Mouse (Mus musculus) lung, postnatal 0 days (tissue): ENCODE data around the gene Ttc30a2. TPM values are rescaled to one million over a fixed set of nuclear protein-coding genes. Genes with fewer than 3 reads are reported as not detected.
A peak's percentile ranks its signal among the peaks of the same experiment; 100 is the strongest.
"Not testable (repeated sequence)": the region's sequence is repeated elsewhere in the genome, so short reads cannot be mapped to it uniquely, and the experiment has no call there.

ENCODE experiments used
- ATAC-seq: fragments of 200-750 bp; cut with Nextera tagmentation; 2 replicates; pipeline ENCODE4 v1.8.0; 2017; ENCODE audit warnings: moderate library complexity
- DNase-seq: peaks from one replicate; pipeline ENCODE4 v3.0.0-alpha.2; 2016; ENCODE audit warnings: low spot score
- H3K27ac ChIP-seq: fragments of 300-500 bp; sonication (generic); 2 replicates; pipeline ENCODE4 v1.5.1; 2014; ENCODE audit warnings: antibody characterized with exemption, mild to moderate bottlenecking, low read length, mixed read lengths
- H3K27me3 ChIP-seq: fragments of 300-500 bp; sonication (generic); replicated peaks from 2 replicates; pipeline ENCODE4 v1.6.1; 2014; ENCODE audit warnings: low read length, mixed read lengths; ENCODE audit not compliant: insufficient read depth
- H3K36me3 ChIP-seq: fragments of 300-500 bp; sonication (generic); 2 replicates; pipeline ENCODE4 v1.6.1; 2014; ENCODE audit warnings: low read length, mixed read lengths; ENCODE audit not compliant: insufficient read depth
- H3K4me1 ChIP-seq: fragments of 300-500 bp; sonication (generic); 2 replicates; pipeline ENCODE4 v1.6.1; 2014; ENCODE audit warnings: antibody characterized with exemption, low read depth, low read length, mixed read lengths; ENCODE audit not compliant: insufficient read depth
- H3K4me2 ChIP-seq: fragments of 300-500 bp; sonication (generic); replicated peaks from 2 replicates; pipeline ENCODE4 v1.6.1; 2014; ENCODE audit warnings: low read depth, mild to moderate bottlenecking, low read length, moderate library complexity, mixed read lengths
- H3K4me3 ChIP-seq: fragments of 300-500 bp; sonication (generic); 2 replicates; pipeline ENCODE4 v1.5.1; 2014; ENCODE audit warnings: low read depth, low read length
- H3K9ac ChIP-seq: fragments of 300-500 bp; sonication (generic); replicated peaks from 2 replicates; pipeline ENCODE4 v1.6.1; 2014; ENCODE audit warnings: low read depth, mild to moderate bottlenecking
- H3K9me3 ChIP-seq: fragments of 300-500 bp; sonication (generic); 2 replicates; pipeline ENCODE4 v1.6.1; 2016; ENCODE audit warnings: low read length, mixed read lengths
- CTCF ChIP-seq: IDR thresholded peaks from 2 replicates; pipeline ENCODE4 v1.5.1; 2016; ENCODE audit warnings: antibody characterized with exemption, mild to moderate bottlenecking
- EP300 ChIP-seq: IDR thresholded peaks from 2 replicates; pipeline ENCODE4 v1.6.1; 2016; ENCODE audit warnings: antibody characterized with exemption, mild to moderate bottlenecking, control low read depth
- WGBS: fragments of 180-500 bp; shearing (Covaris S2); extraction: QIAGEN DNeasy Blood & Tissue Kit; methylation state at CpG from one replicate; pipeline ENCODE4 v1.1.7; 2014; 5-methylcytosine and 5-hydroxymethylcytosine counted together
- polyA plus RNA-seq: library from polyadenylated mRNA; unstranded; fragments of >200 nt; fragmentation: Nextera tagmentation; extraction: Ambion mirVana; gene quantifications from 2 replicates; pipeline ENCODE4 v1.2.1, GENCODE M21; 2015

Gene Ttc30a2
- polyA plus RNA-seq, 1 experiment from 2014 or later = 0.25 TPM

DNA sequence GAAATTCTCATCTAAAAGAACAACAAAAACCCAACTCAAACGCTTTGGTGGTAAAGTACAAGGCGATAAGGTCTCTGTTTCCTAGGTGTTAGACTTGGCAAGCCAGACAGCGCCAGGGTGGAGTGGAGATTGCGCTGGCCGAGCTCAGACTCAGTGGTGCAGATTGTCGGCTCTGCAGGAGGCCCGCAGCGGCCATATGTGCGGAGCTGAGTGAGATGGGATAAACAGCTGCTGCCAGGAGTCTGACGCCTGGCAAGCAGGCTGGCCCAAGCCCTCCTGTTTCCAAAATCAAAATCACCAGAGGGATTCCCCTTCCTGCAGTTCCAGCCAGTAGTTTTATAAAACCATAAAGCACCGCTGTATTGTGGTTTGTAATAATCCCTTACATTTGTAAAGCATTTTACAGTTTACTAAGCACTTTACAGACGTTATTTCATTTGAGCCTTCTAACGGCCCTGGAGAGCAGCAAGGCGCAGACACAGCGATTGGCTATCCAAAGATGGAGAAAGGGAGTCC lies 18.1 kb downstream of the Ttc30a2 start:
- H3K4me3 ChIP-seq = no peak overlapping the region
- ATAC-seq = peak; percentile 25; the same call in 1 of the 2 replicates
- H3K4me2 ChIP-seq = peak overlapping the region; percentile 32; the same call in 1 of the 2 replicates
- no peaks in the 10 kb centered on the region for H3K27me3 ChIP-seq
- H3K9ac ChIP-seq = no peak overlapping the region
- peaks cover 8% of the 10 kb centered on the region for H3K4me1 ChIP-seq
- TF ChIP-seq CTCF (no peak), EP300 (no peak)
- WGBS = 21% methylated on average over 15 of the region's 15 CpGs
- peak overlapping the region; percentile 79 for H3K27ac ChIP-seq
- H3K9me3 ChIP-seq = no peaks in the 10 kb centered on the region
- no peaks in the 10 kb centered on the region for H3K36me3 ChIP-seq
- DNase-seq = peak; percentile 39

DNA sequence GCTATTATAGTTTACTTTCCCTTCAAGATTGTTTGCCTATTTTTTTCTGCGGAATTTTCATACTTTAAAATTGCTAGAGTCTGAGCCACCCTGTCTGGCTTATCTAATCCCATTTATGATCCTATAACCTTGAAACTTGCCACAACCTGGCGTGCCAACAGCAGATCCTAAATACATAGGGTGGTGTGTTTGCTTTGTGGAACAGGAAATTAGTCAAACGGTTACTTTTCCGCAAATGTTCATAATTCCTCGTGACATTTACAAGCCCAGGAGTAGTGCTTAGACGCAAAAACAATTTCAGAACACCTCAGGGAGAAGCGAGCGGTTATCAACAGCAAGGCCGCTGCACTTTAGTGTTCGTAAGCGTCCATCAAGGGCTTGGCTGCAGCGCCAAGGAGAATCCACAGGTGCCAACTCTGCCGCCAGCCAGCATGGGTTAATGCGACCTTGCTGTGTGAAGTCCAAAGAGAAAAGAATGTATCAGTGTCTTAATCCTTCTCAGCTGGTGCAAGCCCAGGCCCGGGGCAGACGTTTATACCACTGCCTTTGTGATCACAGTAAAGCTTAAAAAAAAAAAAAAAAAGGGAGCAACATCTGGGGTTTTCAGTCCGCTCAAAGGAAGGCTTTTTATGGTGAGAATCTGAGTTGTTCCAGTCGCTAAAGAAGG lies 18.7 kb downstream of the Ttc30a2 start:
- H3K4me2 ChIP-seq = peak overlapping the region; percentile 32; the same call in 1 of the 2 replicates
- peak overlapping the region; percentile 79; the same call in 1 of the 2 replicates for H3K27ac ChIP-seq
- H3K36me3 ChIP-seq = no peaks in the 10 kb centered on the region
- peaks cover 8% of the 10 kb centered on the region for H3K4me1 ChIP-seq
- no peak overlapping the region for H3K9ac ChIP-seq
- WGBS = 32% methylated on average over 18 of the region's 18 CpGs
- TF ChIP-seq EP300 (no peak), CTCF (no peak)
- no peak overlapping the region for H3K4me3 ChIP-seq
- DNase-seq (peak; percentile 21), ATAC-seq (no peak)
- no peaks in the 10 kb centered on the region for H3K27me3 ChIP-seq
- no peaks in the 10 kb centered on the region for H3K9me3 ChIP-seq

DNA sequence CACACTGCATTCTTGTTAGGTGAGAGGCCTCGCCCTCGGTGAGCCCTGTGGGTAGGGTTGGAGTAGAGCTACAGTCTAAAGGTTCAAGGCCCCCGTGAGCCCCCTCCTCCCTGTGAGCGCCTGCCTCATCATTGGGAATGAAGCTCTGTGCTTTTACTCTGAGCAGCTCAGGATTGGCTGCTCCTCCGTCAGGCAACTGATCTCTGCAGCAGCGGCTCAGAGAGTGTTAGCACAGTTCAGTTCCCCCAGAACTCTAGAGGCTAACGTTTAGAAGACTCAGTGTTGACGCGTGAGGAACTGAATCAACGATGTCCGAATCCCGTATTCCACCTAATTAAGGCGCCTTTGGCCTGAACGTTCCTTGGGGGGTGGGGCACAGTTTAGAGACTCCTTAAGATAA lies 22.3 kb downstream of the Ttc30a2 start:
- DNase-seq = no peak
- no peak overlapping the region for H3K27ac ChIP-seq
- no peak overlapping the region for H3K4me2 ChIP-seq
- no peaks in the 10 kb centered on the region for H3K9me3 ChIP-seq
- TF ChIP-seq EP300 (no peak), CTCF (no peak)
- H3K4me1 ChIP-seq = peaks cover 6% of the 10 kb centered on the region
- H3K27me3 ChIP-seq = no peaks in the 10 kb centered on the region
- ATAC-seq = no peak
- WGBS = 43% methylated on average over 14 of the region's 14 CpGs
- H3K4me3 ChIP-seq = no peak overlapping the region
- H3K36me3 ChIP-seq = no peaks in the 10 kb centered on the region
- H3K9ac ChIP-seq = no peak overlapping the region

DNA sequence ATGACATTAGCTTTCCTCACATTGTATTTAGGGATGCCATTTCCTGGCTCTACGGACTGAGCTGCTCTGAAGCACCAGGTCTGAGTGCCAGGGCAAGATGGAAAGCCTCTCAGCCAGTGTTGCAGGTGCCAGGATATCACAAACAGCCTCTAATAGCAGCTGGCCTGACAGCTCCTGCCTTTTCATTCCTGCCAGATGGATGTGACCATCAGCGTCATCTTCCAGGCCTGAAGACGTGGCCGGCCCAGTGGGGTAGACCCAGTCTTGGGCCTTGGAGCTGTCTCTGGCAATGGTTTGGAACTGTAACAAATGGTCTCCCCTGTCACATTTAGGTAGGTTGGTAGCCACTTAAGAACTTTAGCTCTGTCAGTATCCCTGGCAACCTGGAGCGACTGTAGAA lies 24.6 kb downstream of the Ttc30a2 start:
- H3K27me3 ChIP-seq = no peaks in the 10 kb centered on the region
- no peak overlapping the region for H3K9ac ChIP-seq
- TF ChIP-seq CTCF (no peak), EP300 (no peak)
- no peaks in the 10 kb centered on the region for H3K36me3 ChIP-seq
- no peak for DNase-seq
- 84% methylated on average over 5 of the region's 5 CpGs for WGBS
- no peaks in the 10 kb centered on the region for H3K4me1 ChIP-seq
- H3K4me2 ChIP-seq = no peak overlapping the region
- no peak overlapping the region for H3K27ac ChIP-seq
- ATAC-seq = no peak
- H3K9me3 ChIP-seq = no peaks in the 10 kb centered on the region
- H3K4me3 ChIP-seq = no peak overlapping the region

DNA sequence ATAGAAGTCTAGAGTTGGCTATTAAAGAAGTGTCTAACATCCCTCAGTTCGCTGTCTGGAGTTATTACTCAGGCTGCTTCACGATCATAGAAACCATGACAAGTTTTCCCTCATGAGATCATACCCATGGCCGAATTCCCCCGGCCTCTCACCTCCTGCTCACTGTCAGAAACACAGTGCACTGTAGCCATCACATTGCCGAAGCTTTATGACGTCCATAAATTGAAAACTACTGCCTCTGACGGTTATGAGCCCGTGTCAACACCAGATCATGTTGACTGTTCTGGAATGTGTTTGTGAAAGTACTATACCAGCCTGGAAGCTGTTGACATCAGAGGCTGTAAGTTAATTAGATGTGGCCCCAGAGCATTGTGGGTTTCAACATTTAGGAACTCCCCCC lies 27.3 kb downstream of the Ttc30a2 start:
- no peak for ATAC-seq
- Histone ChIP-seq H3K27me3 (no peaks in the 10 kb centered on the region), H3K4me2 (no peak overlapping the region), H3K9me3 (no peaks in the 10 kb centered on the region), H3K27ac (no peak overlapping the region), H3K4me1 (no peaks in the 10 kb centered on the region), H3K4me3 (no peak overlapping the region), H3K9ac (no peak overlapping the region), H3K36me3 (no peaks in the 10 kb centered on the region)
- DNase-seq = no peak
- WGBS = 78% methylated on average over 8 of the region's 8 CpGs
- no peak for TF ChIP-seq CTCF
- no peak for TF ChIP-seq EP300

DNA sequence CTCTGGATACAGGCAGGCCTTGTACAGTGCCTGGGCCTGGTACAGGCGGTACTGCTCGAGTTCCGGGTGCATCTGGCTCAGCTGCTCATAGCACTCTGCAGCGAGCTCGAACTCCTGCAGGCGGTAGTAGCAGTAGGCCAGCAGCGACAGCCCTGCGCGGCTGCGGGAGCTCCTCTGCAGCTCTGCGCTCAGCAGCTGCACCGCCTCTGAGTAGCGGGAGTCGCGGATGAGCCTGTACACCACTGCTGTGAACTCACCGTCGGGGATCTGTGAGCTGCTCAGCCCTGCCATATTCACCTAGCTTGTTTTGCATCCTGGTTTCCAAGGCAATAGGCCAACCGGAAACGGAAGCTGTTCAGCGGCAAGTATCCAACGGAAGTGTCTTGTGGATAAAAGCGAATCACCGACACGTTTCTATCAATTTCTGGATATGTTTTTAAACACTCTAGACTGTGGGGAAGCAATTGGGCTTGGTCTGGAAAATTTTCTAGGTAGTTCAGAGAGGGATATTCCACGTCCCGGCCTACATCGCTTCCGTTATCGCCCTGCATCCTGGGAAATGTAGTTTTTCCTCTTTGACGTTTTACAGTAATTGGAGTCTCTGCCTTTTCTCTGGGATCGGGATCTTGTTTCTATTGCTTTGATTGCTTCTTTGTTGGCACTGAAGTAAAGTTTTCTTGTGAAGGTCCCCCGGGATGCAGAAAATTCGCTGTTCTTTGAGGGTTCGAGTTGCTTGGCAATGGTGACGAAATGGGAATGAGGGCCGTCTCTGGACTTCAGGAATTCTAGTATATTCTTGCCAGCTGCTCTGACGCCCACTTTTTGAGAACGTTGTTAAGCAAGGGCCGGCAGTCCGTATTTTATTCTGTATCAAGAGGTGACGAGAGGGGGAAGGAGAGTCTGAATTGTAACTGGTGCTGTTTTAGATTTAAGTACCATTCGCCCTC lies 39.6 kb downstream of the Ttc30a2 start, which contains the start of gene Ttc30b:
TSS of gene Ttc30b (minus strand) at position 469 of the 947 bp plus-strand sequence.
- TF ChIP-seq EP300 = peak; percentile 85
- TF ChIP-seq CTCF = no peak
- H3K4me2 ChIP-seq = peak within 1 kb of the TSS; percentile 58
- no peaks in the 10 kb centered on the region for H3K4me1 ChIP-seq
- WGBS = 3% methylated on average over 36 of the region's 42 CpGs
- peak within 1 kb of the TSS; percentile 27 for H3K9ac ChIP-seq
- ATAC-seq (peak; percentile 90), DNase-seq (peak; percentile 89)
- H3K27me3 ChIP-seq = no peaks in the 10 kb centered on the region
- no peaks in the 10 kb centered on the region for H3K36me3 ChIP-seq
- H3K4me3 ChIP-seq = peak within 1 kb of the TSS; percentile 47
- H3K9me3 ChIP-seq = no peaks in the 10 kb centered on the region
- H3K27ac ChIP-seq = peak within 1 kb of the TSS; percentile 74

DNA sequence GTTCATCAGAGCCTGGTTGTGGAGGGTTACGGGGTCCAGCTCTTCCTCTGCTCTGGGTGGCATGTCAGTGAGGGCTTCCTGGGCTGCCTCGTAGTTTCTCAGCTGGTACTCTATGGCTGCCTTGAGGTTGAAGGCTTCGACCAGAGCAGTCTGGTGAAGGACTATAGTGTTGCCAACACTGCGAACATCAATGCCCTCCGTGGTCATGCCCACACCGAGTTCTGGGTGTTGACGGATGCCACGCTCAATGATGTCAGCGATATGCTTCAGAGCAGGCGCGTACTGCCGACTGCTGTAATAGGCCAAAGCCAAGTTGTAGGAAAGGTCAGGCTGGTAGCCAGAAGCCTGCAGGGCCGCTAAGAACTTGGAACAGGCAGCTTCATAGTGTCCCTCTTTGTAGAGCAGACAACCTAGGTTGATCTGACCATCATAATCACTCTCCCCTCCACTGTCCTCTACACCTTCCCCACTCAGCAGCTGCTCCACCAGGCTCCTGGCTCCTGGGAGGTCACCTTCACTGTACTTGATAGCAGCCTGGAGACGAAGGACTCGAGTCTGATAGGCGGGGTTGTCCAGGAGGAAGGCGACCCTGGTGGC lies 40.4 kb downstream of the Ttc30a2 start:
- DNase-seq, ATAC-seq: not testable (repeated sequence)
- H3K4me3 ChIP-seq = peak overlapping the region; percentile 47

DNA sequence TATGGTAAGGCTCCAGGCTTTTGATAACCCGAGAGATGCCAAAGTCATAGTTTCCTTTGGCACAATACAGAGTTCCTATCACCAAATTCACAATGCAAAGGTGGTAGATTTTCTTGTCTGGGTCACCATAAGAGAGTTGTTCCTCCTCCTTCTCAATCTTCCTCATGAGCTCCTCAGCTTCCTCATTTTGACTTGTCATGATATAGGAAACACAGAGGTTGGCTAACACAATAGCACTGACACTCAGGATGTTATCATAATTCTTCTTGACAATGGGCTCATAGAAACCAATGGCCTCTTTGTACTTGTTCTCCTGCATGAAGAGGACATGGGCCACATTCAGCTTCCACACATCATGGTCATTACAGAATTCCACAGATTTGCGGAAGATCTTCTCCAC lies 41.3 kb downstream of the Ttc30a2 start:
- not testable (repeated sequence) for H3K9ac ChIP-seq, H3K27ac ChIP-seq, ATAC-seq, DNase-seq, H3K4me2 ChIP-seq, H3K4me1 ChIP-seq, H3K9me3 ChIP-seq, H3K4me3 ChIP-seq, H3K27me3 ChIP-seq, H3K36me3 ChIP-seq
- 72% methylated on average over 2 of the region's 2 CpGs for WGBS

More for the DNA sequence above, 40.4 kb downstream of the Ttc30a2 start:
- H3K27ac ChIP-seq, H3K36me3 ChIP-seq, H3K27me3 ChIP-seq, H3K9me3 ChIP-seq, H3K4me1 ChIP-seq: not testable (repeated sequence)
- H3K9ac ChIP-seq = peak overlapping the region; percentile 27
- peak overlapping the region; percentile 58 for H3K4me2 ChIP-seq
- WGBS = 75% methylated on average over 12 of the region's 17 CpGs
